ENCODE assay signal across 31 mouse cellular contexts in genomic region chr10:42968332-42968731, GRCm38 (mm10).
DNase-seq lines count a peak whose midpoint lies in the region; ATAC-seq lines count a peak whose summit lies in the region.
"Had no signal": no experiment of that assay in that cellular context is flagged by ENCODE, and none has a peak within 500 bp of the region (broad histone marks: within the 10 kb centered on the region; RNA-seq: fewer than 3 reads in every experiment).

No protein-coding gene starts in this region.

- WGBS in forebrain, embryonic 11.5 days, result 2% methylated on average over 2 of the region's 2 CpGs
- WGBS in forebrain, embryonic 10.5 days, result 11% methylated on average over 2 of the region's 2 CpGs
- WGBS in midbrain, embryonic 15.5 days, result 8% methylated on average over 2 of the region's 2 CpGs
- WGBS in midbrain, embryonic 10.5 days, result 4% methylated on average over 2 of the region's 2 CpGs
- 6% methylated on average over 2 of the region's 2 CpGs for WGBS in forebrain, embryonic 15.5 days
- WGBS in hindbrain, embryonic 14.5 days, result 3% methylated on average over 2 of the region's 2 CpGs

- no peaks in the 10 kb centered on the region for H3K9me3 ChIP-seq in forebrain, embryonic 11.5 days (ENCODE audit: control insufficient read depth, low read length)
- peaks cover 5% of the 10 kb centered on the region; the same call in 1 of the 2 replicates for H3K9me3 ChIP-seq in forebrain, embryonic 10.5 days
- no peaks in the 10 kb centered on the region for H3K9me3 ChIP-seq in midbrain, embryonic 15.5 days
- H3K9me3 ChIP-seq in midbrain, embryonic 10.5 days (replicated peaks), result no peaks in the 10 kb centered on the region
- H3K9me3 ChIP-seq in forebrain, embryonic 15.5 days, result no peaks in the 10 kb centered on the region
- H3K9me3 ChIP-seq in hindbrain, embryonic 14.5 days (ENCODE audit: control insufficient read depth, low read length), result no peaks in the 10 kb centered on the region
- H3K9me3 ChIP-seq: embryonic facial prominence, embryonic 10.5 days; embryonic facial prominence, embryonic 15.5 days; hindbrain, embryonic 15.5 days; kidney, embryonic 15.5 days; neural tube, embryonic 12.5 days had no signal

- no peak overlapping the region for H3K9ac ChIP-seq in forebrain, embryonic 11.5 days (ENCODE audit: low read length)
- no peak overlapping the region for H3K9ac ChIP-seq in midbrain, embryonic 15.5 days
- H3K9ac ChIP-seq in forebrain, embryonic 15.5 days (replicated peaks), result no peak overlapping the region
- H3K9ac ChIP-seq in hindbrain, embryonic 14.5 days, result no peak overlapping the region
- H3K9ac ChIP-seq: embryonic facial prominence, embryonic 15.5 days; hindbrain, embryonic 15.5 days; kidney, embryonic 15.5 days; liver, embryonic 14.5 days; lung, embryonic 14.5 days; neural tube, embryonic 12.5 days had no signal

- no peak overlapping the region for H3K4me3 ChIP-seq in forebrain, embryonic 11.5 days (ENCODE audit: low read depth, low read length)
- no peak overlapping the region for H3K4me3 ChIP-seq in forebrain, embryonic 10.5 days
- H3K4me3 ChIP-seq in midbrain, embryonic 15.5 days, result no peak overlapping the region
- H3K4me3 ChIP-seq in midbrain, embryonic 10.5 days, result no peak overlapping the region
- H3K4me3 ChIP-seq in forebrain, embryonic 15.5 days, result no peak overlapping the region
- no peak overlapping the region for H3K4me3 ChIP-seq in hindbrain, embryonic 14.5 days (replicated peaks; ENCODE audit: low read length)
- H3K4me3 ChIP-seq: embryonic facial prominence, embryonic 10.5 days; embryonic facial prominence, embryonic 15.5 days; gastrocnemius, adult 2 months; hindbrain, embryonic 15.5 days; kidney, embryonic 15.5 days; myocyte; neural tube, embryonic 12.5 days had no signal

- ATAC-seq in forebrain, embryonic 11.5 days (replicated peaks; ENCODE audit: low FRiP score), result no peak
- no peak for ATAC-seq in midbrain, embryonic 15.5 days (replicated peaks)
- ATAC-seq in forebrain, embryonic 15.5 days (replicated peaks), result no peak
- no peak for ATAC-seq in hindbrain, embryonic 14.5 days (ENCODE audit: low FRiP score)
- ATAC-seq: Patski had no signal

- H3K27me3 ChIP-seq in forebrain, embryonic 11.5 days (ENCODE audit: control insufficient read depth, insufficient read depth, low read length), result no peaks in the 10 kb centered on the region; the same call in 1 of the 2 replicates
- peaks cover 42% of the 10 kb centered on the region for H3K27me3 ChIP-seq in forebrain, embryonic 10.5 days (ENCODE audit: poor library complexity, severe bottlenecking)
- no peaks in the 10 kb centered on the region for H3K27me3 ChIP-seq in midbrain, embryonic 15.5 days (replicated peaks)
- H3K27me3 ChIP-seq in midbrain, embryonic 10.5 days (ENCODE audit: low read depth, poor library complexity, severe bottlenecking), result peaks cover 49% of the 10 kb centered on the region
- H3K27me3 ChIP-seq in forebrain, embryonic 15.5 days, result no peaks in the 10 kb centered on the region
- no peaks in the 10 kb centered on the region for H3K27me3 ChIP-seq in hindbrain, embryonic 14.5 days (ENCODE audit: control insufficient read depth, insufficient read depth, low read length)
- H3K27me3 ChIP-seq: CH12.LX; hindbrain, embryonic 15.5 days; neural tube, embryonic 12.5 days had no signal

- no peak overlapping the region for H3K4me2 ChIP-seq in forebrain, embryonic 11.5 days (ENCODE audit: low read depth, low read length, severe bottlenecking)
- no peak overlapping the region for H3K4me2 ChIP-seq in midbrain, embryonic 15.5 days
- H3K4me2 ChIP-seq in forebrain, embryonic 15.5 days (replicated peaks), result no peak overlapping the region
- H3K4me2 ChIP-seq in hindbrain, embryonic 14.5 days (replicated peaks), result no peak overlapping the region
- H3K4me2 ChIP-seq: embryonic facial prominence, embryonic 15.5 days; heart, embryonic 11.5 days; hindbrain, embryonic 15.5 days; kidney, embryonic 15.5 days; lung, embryonic 14.5 days; neural tube, embryonic 12.5 days had no signal

- peak; percentile 47 for DNase-seq in forebrain, embryonic 11.5 days (ENCODE audit: low spot score)
- DNase-seq in forebrain, embryonic 10.5 days (ENCODE audit: extremely low spot score, low spot score), result no peak
- no peak for DNase-seq in midbrain, embryonic 10.5 days (ENCODE audit: low spot score)
- DNase-seq in adrenal gland, postnatal 10 days, result no peak
- no peak for DNase-seq in hindbrain, embryonic 14.5 days (ENCODE audit: low spot score)
- DNase-seq: adrenal gland, postnatal 36 days; cerebellum, adult 8-10 months; cerebellum, postnatal 25 days; gastrocnemius, adult 2 months; gastrocnemius, postnatal 36 days; heart, adult 18-20 months; heart, postnatal 36 days; kidney, adult 18-20 months; kidney, postnatal 25 days; liver; lung, embryonic 14.5 days; lung, postnatal 14 days; right cerebral cortex, postnatal 14 days; thymus, postnatal 14 days had no signal

- peaks cover 5% of the 10 kb centered on the region; the same call in 1 of the 2 replicates for H3K4me1 ChIP-seq in forebrain, embryonic 11.5 days (replicated peaks; ENCODE audit: control insufficient read depth, insufficient read depth, low read length)
- H3K4me1 ChIP-seq in forebrain, embryonic 10.5 days, result peaks cover 45% of the 10 kb centered on the region
- H3K4me1 ChIP-seq in midbrain, embryonic 15.5 days, result peaks cover 3% of the 10 kb centered on the region; the same call in 1 of the 2 replicates
- H3K4me1 ChIP-seq in midbrain, embryonic 10.5 days, result peaks cover 44% of the 10 kb centered on the region
- H3K4me1 ChIP-seq in forebrain, embryonic 15.5 days, result peaks cover 8% of the 10 kb centered on the region
- peaks cover 6% of the 10 kb centered on the region; the same call in 1 of the 2 replicates for H3K4me1 ChIP-seq in hindbrain, embryonic 14.5 days (replicated peaks; ENCODE audit: control insufficient read depth, insufficient read depth, low read length)

- no peaks in the 10 kb centered on the region for H3K36me3 ChIP-seq in forebrain, embryonic 11.5 days (ENCODE audit: control insufficient read depth, insufficient read depth, low read length)
- no peaks in the 10 kb centered on the region for H3K36me3 ChIP-seq in forebrain, embryonic 10.5 days (replicated peaks)
- no peaks in the 10 kb centered on the region for H3K36me3 ChIP-seq in midbrain, embryonic 15.5 days (replicated peaks)
- no peaks in the 10 kb centered on the region for H3K36me3 ChIP-seq in midbrain, embryonic 10.5 days
- no peaks in the 10 kb centered on the region for H3K36me3 ChIP-seq in forebrain, embryonic 15.5 days
- H3K36me3 ChIP-seq in hindbrain, embryonic 14.5 days (replicated peaks; ENCODE audit: control insufficient read depth, insufficient read depth), result no peaks in the 10 kb centered on the region
- H3K36me3 ChIP-seq: embryonic facial prominence, embryonic 10.5 days; embryonic facial prominence, embryonic 15.5 days; hindbrain, embryonic 15.5 days; kidney, embryonic 15.5 days; neural tube, embryonic 12.5 days had no signal

- no peak overlapping the region for H3K27ac ChIP-seq in forebrain, embryonic 11.5 days (ENCODE audit: low read depth, low read length)
- H3K27ac ChIP-seq in forebrain, embryonic 10.5 days, result no peak overlapping the region; the same call in 1 of the 2 replicates
- 0 out of 2 replicates have a peak overlapping the region, but pooled peaks have one; percentile 23 for H3K27ac ChIP-seq in midbrain, embryonic 15.5 days
- H3K27ac ChIP-seq in midbrain, embryonic 10.5 days (replicated peaks), result no peak overlapping the region
- H3K27ac ChIP-seq in forebrain, embryonic 15.5 days (replicated peaks), result peak overlapping the region; percentile 36
- H3K27ac ChIP-seq in hindbrain, embryonic 14.5 days, result no peak overlapping the region
- H3K27ac ChIP-seq: embryonic facial prominence, embryonic 10.5 days; embryonic facial prominence, embryonic 15.5 days; gastrocnemius, adult 2 months; hindbrain, embryonic 15.5 days; kidney, embryonic 15.5 days; liver, embryonic 14.5 days; neural tube, embryonic 12.5 days had no signal

Comparison
In these comparisons a context has a peak if more than half of its experiments do, and no peak if none do; other contexts are left out.
1. H3K27ac ChIP-seq: peak in midbrain, embryonic 15.5 days (single experiment) and forebrain, embryonic 15.5 days (single experiment); none in forebrain, embryonic 11.5 days (single experiment), forebrain, embryonic 10.5 days (single experiment), midbrain, embryonic 10.5 days (single experiment) and hindbrain, embryonic 14.5 days (single experiment).